14 mouse cellular contexts compared by ENCODE assay signal in genomic region chr2:70919913-70920522, GRCm38 (mm10).
A peak's percentile ranks its signal among the peaks of the same experiment; 100 is the strongest.
DNase-seq lines count a peak whose midpoint lies in the region; ATAC-seq lines count a peak whose summit lies in the region.
"Had no signal": no experiment of that assay in that cellular context is flagged by ENCODE, and none has a peak within 500 bp of the region (broad histone marks: within the 10 kb centered on the region; RNA-seq: fewer than 3 reads in every experiment).

No protein-coding gene starts in this region.

- no peaks in the 10 kb centered on the region for H3K27me3 ChIP-seq in liver, embryonic 13.5 days

- ATAC-seq in CD4-positive, CD25-positive, alpha-beta regulatory T cell, adult 4 months: no peak
- peak; percentile 45 for ATAC-seq in liver, embryonic 13.5 days (ENCODE audit: low read depth)
- ATAC-seq: activated CD4-positive, CD25-positive, alpha-beta regulatory T cell, adult 4 months; hindbrain, embryonic 16.5 days had no signal

- 0 out of 2 replicates have a peak overlapping the region, but pooled peaks have one; percentile 57 for H3K9ac ChIP-seq in liver, embryonic 13.5 days

- H3K4me3 ChIP-seq in liver, embryonic 13.5 days (replicated peaks): no peak overlapping the region

- H3K4me2 ChIP-seq in liver, embryonic 13.5 days: no peak overlapping the region

- peak overlapping the region; percentile 57; the same call in 1 of the 2 replicates for H3K27ac ChIP-seq in liver, embryonic 13.5 days

- peak; percentile 19 for DNase-seq in CD4-positive, CD25-positive, alpha-beta regulatory T cell, adult 2 months (ENCODE audit: low read depth, low spot score)
- peak; percentile 15 for DNase-seq in adrenal gland, adult 8-10 months
- no peak for DNase-seq in liver, embryonic 13.5 days
- peak; percentile 56 to 74 for DNase-seq in thymus, postnatal 10 days (ENCODE audit: low spot score in 2 of 2)
- no peak for DNase-seq in cerebellum, adult 11-12 months
- DNase-seq in frontal cortex, postnatal 14 days (ENCODE audit: low spot score in 2 of 2): no peak
- DNase-seq in urinary bladder, postnatal 36 days (ENCODE audit: low spot score in 2 of 2): no peak
- DNase-seq: B cell, adult 2 months; cerebellum, adult 9-10 months; kidney, postnatal 4 days; lung, postnatal 10 days had no signal

- no peaks in the 10 kb centered on the region for H3K9me3 ChIP-seq in liver, embryonic 13.5 days (replicated peaks)

- WGBS in liver, embryonic 13.5 days (ENCODE audit: insufficient replicate concordance): 47% methylated on average over 2 of the region's 2 CpGs

- no peaks in the 10 kb centered on the region for H3K36me3 ChIP-seq in liver, embryonic 13.5 days

- peaks cover 37% of the 10 kb centered on the region for H3K4me1 ChIP-seq in liver, embryonic 13.5 days (replicated peaks)

Comparison
In these comparisons a context has a peak if more than half of its experiments do, and no peak if none do; other contexts are left out.
1. DNase-seq: peak in CD4-positive, CD25-positive, alpha-beta regulatory T cell, adult 2 months (single experiment), adrenal gland, adult 8-10 months (single experiment) and thymus, postnatal 10 days (2 of 2); none in liver, embryonic 13.5 days (single experiment), cerebellum, adult 11-12 months (single experiment), frontal cortex, postnatal 14 days (0 of 2) and urinary bladder, postnatal 36 days (0 of 2).